Mouse (Mus musculus): Measurements from ENCODE around the gene Acr. TPM values are rescaled to one million over a fixed set of nuclear protein-coding genes. Genes with fewer than 3 reads are reported as not detected.
A peak's percentile ranks its signal among the peaks of the same experiment; 100 is the strongest.

The Acr gene
- polyA plus RNA-seq, 1 experiment from 2014 or later = 0.27 TPM

GRCm38 (mm10) chr15:89551733-89552132, 16.4 kb upstream of the Acr start:
- H3K27me3 ChIP-seq = peaks cover 38% of the 10 kb centered on the region
- no peak overlapping the region for H3K4me3 ChIP-seq (replicated peaks)
- no peak for ATAC-seq (replicated peaks; ENCODE audit: low FRiP score)
- H3K27ac ChIP-seq = no peak overlapping the region
- 87% methylated on average over 1 of the region's 1 CpGs for WGBS
- H3K9me3 ChIP-seq (replicated peaks) = no peaks in the 10 kb centered on the region
- H3K4me1 ChIP-seq = peaks cover 32% of the 10 kb centered on the region
- no peak overlapping the region for H3K4me2 ChIP-seq
- peaks cover 10% of the 10 kb centered on the region; the same call in 1 of the 2 replicates for H3K36me3 ChIP-seq
- no peak overlapping the region for H3K9ac ChIP-seq

DNA sequence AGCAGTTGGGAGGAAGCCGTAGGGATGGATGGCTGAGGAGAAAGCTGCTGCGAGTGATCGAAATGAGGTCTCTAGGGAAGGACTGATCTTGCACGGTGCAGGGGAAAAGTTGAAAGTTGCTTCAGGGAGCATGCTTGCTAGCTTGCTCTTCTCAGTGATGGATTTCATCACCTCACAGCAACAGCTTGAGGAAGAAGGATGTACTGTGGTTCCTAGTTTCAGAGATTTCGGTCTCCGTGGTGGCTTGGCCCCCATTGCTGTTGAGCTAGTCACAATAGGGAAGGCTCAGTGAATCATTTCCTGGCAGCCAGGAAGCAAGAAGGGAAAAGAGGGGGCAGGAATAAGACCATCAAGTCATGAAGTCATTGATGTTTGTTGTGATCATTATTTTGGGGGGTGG, 12.5 kb upstream of the Acr start:
- no peak overlapping the region for H3K4me2 ChIP-seq
- no peak overlapping the region for H3K4me3 ChIP-seq (replicated peaks)
- H3K27me3 ChIP-seq = peaks cover 43% of the 10 kb centered on the region
- peaks cover 39% of the 10 kb centered on the region for H3K4me1 ChIP-seq
- 0 out of 2 replicates have a peak, but pooled peaks cover 3% of the 10 kb centered on the region for H3K36me3 ChIP-seq
- H3K9ac ChIP-seq = no peak overlapping the region
- no peak overlapping the region for H3K27ac ChIP-seq
- ATAC-seq (replicated peaks; ENCODE audit: low FRiP score) = no peak
- no peaks in the 10 kb centered on the region for H3K9me3 ChIP-seq (replicated peaks)
- 86% methylated on average over 6 of the region's 6 CpGs for WGBS

DNA sequence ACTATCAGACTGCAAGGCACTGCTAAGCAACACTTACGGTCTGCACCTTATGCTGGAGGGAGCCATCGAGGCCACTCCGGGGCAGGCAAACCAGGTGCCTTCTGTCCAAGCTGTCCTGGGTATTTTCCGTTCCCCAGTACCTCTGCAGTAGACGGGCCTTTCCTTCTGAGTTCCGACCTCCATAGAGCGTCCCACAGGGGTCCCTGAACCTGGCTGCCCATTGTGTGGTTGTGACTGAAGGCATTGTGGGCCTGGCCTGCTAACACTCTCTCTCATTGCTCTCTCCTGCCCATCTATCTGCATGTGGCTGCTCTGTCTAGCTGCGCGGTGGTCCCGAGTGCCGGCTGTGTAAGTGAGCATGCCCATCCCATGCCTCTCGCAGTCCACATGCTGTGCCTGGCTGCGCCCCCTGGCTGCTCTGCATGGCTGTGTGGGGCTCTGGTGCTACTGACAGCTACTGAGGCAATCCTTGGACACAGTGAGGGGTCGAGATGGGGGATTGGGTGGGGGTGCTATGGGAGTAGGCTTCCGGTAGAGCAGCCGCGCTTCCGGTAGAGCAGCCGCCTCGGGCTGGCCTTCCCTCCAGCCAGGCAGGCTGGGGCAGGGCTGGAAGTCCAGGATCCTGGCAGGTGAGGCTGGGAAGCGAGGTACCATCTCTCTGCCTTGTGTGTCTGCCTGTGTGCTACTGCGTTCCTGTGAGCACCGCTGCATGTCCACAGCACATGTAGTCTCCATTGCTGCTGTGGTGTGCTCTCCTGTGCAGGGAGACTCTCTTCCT, 11.5 kb upstream of the Acr start:
- ATAC-seq (replicated peaks; ENCODE audit: low FRiP score) = peak; percentile 38; the same call in 1 of the 2 replicates
- peaks cover 41% of the 10 kb centered on the region for H3K27me3 ChIP-seq
- 23% methylated on average over 23 of the region's 23 CpGs for WGBS

GRCm38 (mm10) chr15:89557179-89557995, 10.7 kb upstream of the Acr start:
- ATAC-seq (replicated peaks; ENCODE audit: low FRiP score) = peak; percentile 11; the same call in 1 of the 2 replicates
- H3K27ac ChIP-seq = no peak overlapping the region
- H3K9me3 ChIP-seq (replicated peaks) = no peaks in the 10 kb centered on the region
- peak overlapping the region; percentile 61 for H3K4me2 ChIP-seq
- H3K4me1 ChIP-seq = peaks cover 39% of the 10 kb centered on the region
- H3K36me3 ChIP-seq = no peaks in the 10 kb centered on the region
- H3K9ac ChIP-seq = no peak overlapping the region
- WGBS = 14% methylated on average over 40 of the region's 40 CpGs
- peak overlapping the region; percentile 37 for H3K4me3 ChIP-seq (replicated peaks)
- H3K27me3 ChIP-seq = peaks cover 41% of the 10 kb centered on the region

More for the DNA sequence above, 11.5 kb upstream of the Acr start:
- peaks cover 39% of the 10 kb centered on the region for H3K4me1 ChIP-seq
- peak overlapping the region; percentile 37 for H3K4me3 ChIP-seq (replicated peaks)
- H3K4me2 ChIP-seq = peak overlapping the region; percentile 61
- H3K27ac ChIP-seq = no peak overlapping the region
- no peaks in the 10 kb centered on the region for H3K9me3 ChIP-seq (replicated peaks)
- no peaks in the 10 kb centered on the region for H3K36me3 ChIP-seq
- no peak overlapping the region for H3K9ac ChIP-seq

DNA sequence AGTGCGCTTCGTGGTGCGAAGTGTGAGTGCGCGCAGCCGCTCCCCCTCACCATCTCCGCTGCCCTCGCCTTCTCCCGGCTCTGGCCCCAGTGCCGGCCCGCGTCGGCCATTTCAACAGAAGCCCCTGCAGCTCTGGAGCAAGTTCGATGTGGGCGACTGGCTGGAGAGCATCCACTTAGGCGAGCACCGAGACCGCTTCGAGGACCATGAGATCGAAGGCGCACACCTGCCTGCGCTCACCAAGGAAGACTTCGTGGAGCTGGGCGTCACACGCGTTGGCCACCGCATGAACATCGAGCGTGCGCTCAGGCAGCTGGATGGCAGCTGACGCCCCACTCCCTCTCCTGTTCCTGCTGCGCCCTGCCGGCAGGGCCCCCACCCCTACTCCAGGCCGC, 10.1 kb upstream of the Acr start:
- no peak overlapping the region for H3K9ac ChIP-seq
- peak overlapping the region; percentile 37 for H3K4me3 ChIP-seq (replicated peaks)
- H3K4me1 ChIP-seq = peaks cover 39% of the 10 kb centered on the region
- H3K27ac ChIP-seq = no peak overlapping the region
- H3K27me3 ChIP-seq = peaks cover 41% of the 10 kb centered on the region
- H3K9me3 ChIP-seq (replicated peaks) = no peaks in the 10 kb centered on the region
- WGBS = 11% methylated on average over 34 of the region's 34 CpGs
- H3K36me3 ChIP-seq = no peaks in the 10 kb centered on the region
- ATAC-seq (replicated peaks; ENCODE audit: low FRiP score) = peak; percentile 13; the same call in 1 of the 2 replicates
- peak overlapping the region; percentile 61 for H3K4me2 ChIP-seq

- Histone ChIP-seq H3K36me3 (no peaks in the 10 kb centered on the region), H3K9ac (no peak overlapping the region), H3K4me3 (replicated peaks) (no peak overlapping the region), H3K27ac (no peak overlapping the region), H3K27me3 (peaks cover 41% of the 10 kb centered on the region), H3K4me1 (peaks cover 38% of the 10 kb centered on the region), H3K9me3 (replicated peaks) (no peaks in the 10 kb centered on the region), H3K4me2 (no peak overlapping the region)
- WGBS = 42% methylated on average over 10 of the region's 10 CpGs
- ATAC-seq (replicated peaks; ENCODE audit: low FRiP score) = 0 out of 2 replicates have a peak, but pooled peaks have one; percentile 9
These were observed 8.9 kb upstream of the Acr start for GRCm38 (mm10) chr15:89559202-89559731.

DNA sequence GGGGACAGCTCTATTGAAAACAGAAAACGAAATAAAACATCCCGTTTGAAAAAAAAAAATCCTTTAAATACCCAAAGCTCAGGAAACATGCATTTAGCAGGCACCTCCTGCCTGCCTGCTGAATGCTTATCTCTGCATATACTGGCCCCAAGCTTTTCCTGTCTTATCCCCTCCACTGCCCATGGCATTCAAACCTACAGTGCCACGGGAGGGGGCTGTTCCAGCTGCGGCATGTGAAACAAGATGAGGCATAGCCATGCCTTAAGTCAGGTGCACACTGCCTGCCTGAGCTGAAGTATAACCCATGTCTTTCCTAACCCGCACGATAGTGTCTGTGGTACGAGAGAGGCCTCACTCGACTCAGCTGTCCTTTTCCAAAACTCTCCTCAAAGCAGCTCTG, 4.0 kb downstream of the Acr start:
- no peaks in the 10 kb centered on the region for H3K4me1 ChIP-seq
- H3K9ac ChIP-seq = no peak overlapping the region
- H3K27ac ChIP-seq = no peak overlapping the region
- H3K4me2 ChIP-seq = no peak overlapping the region
- H3K4me3 ChIP-seq (replicated peaks) = no peak overlapping the region
- H3K27me3 ChIP-seq = no peaks in the 10 kb centered on the region
- no peaks in the 10 kb centered on the region for H3K36me3 ChIP-seq
- ATAC-seq (replicated peaks; ENCODE audit: low FRiP score) = no peak
- H3K9me3 ChIP-seq (replicated peaks) = no peaks in the 10 kb centered on the region
- WGBS = 66% methylated on average over 8 of the region's 8 CpGs

GRCm38 (mm10) chr15:89582494-89582893, 14.4 kb downstream of the Acr start:
- ATAC-seq (replicated peaks; ENCODE audit: low FRiP score) = no peak
- H3K4me2 ChIP-seq = no peak overlapping the region

GRCm38 (mm10) chr15:89585101-89585500, 17.0 kb downstream of the Acr start:
- ATAC-seq (replicated peaks; ENCODE audit: low FRiP score) = no peak
- WGBS = 71% methylated on average over 5 of the region's 5 CpGs
- no peak overlapping the region for H3K4me2 ChIP-seq
- H3K27ac ChIP-seq = no peak overlapping the region
- no peak overlapping the region for H3K9ac ChIP-seq
- H3K4me3 ChIP-seq (replicated peaks) = no peak overlapping the region
- peaks cover 35% of the 10 kb centered on the region for H3K36me3 ChIP-seq
- no peaks in the 10 kb centered on the region for H3K9me3 ChIP-seq (replicated peaks)
- peaks cover 9% of the 10 kb centered on the region; the same call in 1 of the 2 replicates for H3K4me1 ChIP-seq
- no peaks in the 10 kb centered on the region for H3K27me3 ChIP-seq

More at GRCm38 (mm10) chr15:89582494-89582893, 14.4 kb downstream of the Acr start:
- Histone ChIP-seq H3K9ac (no peak overlapping the region), H3K27me3 (no peaks in the 10 kb centered on the region), H3K4me3 (replicated peaks) (no peak overlapping the region), H3K36me3 (peaks cover 35% of the 10 kb centered on the region), H3K9me3 (replicated peaks) (no peaks in the 10 kb centered on the region), H3K27ac (no peak overlapping the region), H3K4me1 (no peaks in the 10 kb centered on the region)
- WGBS = 90% methylated on average over 7 of the region's 7 CpGs

DNA sequence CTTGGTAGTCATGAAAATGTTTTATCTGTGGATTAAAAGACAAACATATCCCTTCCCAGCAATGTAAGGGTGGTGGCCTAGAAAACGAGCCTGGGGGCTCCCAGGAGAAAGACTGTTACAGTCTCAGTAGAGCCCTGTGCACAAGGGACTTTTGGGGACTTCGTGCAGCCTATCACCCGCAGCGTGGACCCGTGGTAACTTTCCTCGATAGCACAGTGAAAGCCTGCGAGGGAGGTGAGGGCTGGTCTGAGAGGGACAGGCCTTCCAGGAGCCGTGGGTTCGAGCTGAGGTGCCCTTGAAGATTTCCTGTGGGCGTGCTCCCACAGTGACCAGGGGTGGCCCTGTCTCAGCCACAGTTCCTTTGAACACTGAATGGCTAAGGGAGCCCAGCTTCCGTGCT, 17.5 kb downstream of the Acr start:
- Histone ChIP-seq H3K9me3 (replicated peaks) (no peaks in the 10 kb centered on the region), H3K4me2 (no peak overlapping the region), H3K4me3 (replicated peaks) (no peak overlapping the region), H3K27me3 (no peaks in the 10 kb centered on the region), H3K4me1 (peaks cover 11% of the 10 kb centered on the region), H3K9ac (no peak overlapping the region), H3K36me3 (peaks cover 35% of the 10 kb centered on the region), H3K27ac (no peak overlapping the region)
- ATAC-seq (replicated peaks; ENCODE audit: low FRiP score) = no peak
- 87% methylated on average over 11 of the region's 11 CpGs for WGBS

DNA sequence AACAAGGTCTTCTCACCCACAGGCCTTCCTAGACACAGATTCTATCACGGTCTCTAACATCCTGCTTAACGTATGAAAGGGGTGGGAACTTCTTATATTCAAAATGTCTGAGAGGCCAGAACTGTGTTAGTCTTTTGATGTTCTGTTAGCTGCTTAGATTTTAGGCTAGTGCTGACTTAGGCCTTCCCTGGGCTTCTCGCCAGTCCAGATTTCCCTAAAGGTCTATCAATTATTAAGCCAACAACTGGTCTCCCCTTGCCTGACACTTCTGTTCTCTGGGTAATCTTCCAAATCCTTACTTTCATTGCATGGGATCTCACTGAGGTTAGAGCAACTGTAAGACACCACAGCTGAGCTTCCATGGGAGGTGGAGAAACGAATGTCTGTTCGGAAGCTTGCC, 21.0 kb downstream of the Acr start:
- Histone ChIP-seq H3K36me3 (peaks cover 17% of the 10 kb centered on the region), H3K27ac (no peak overlapping the region), H3K4me3 (replicated peaks) (no peak overlapping the region), H3K4me2 (no peak overlapping the region), H3K4me1 (peaks cover 23% of the 10 kb centered on the region), H3K9me3 (replicated peaks) (no peaks in the 10 kb centered on the region), H3K9ac (no peak overlapping the region), H3K27me3 (no peaks in the 10 kb centered on the region)
- ATAC-seq (replicated peaks; ENCODE audit: low FRiP score) = no peak
- 71% methylated on average over 5 of the region's 5 CpGs for WGBS

DNA sequence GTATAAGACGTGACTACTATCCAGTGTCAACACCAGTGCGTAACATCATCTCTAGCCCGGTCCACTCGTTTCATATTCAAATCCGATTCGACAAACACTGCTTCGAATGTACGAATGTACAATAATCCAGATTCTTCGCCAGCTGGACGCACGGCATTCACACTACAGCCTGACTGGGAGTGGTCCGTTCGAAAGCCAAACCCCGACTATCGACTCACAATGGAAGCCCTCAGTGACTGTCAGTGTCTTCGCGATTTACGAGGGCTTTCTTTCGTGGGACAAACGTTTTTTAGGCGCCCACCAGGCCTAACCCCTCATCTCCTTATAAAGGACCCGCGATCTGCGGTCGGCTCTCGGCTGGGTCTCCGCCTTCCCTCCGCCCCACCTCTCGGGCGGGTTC, 23.2 kb downstream of the Acr start:
- H3K9ac ChIP-seq = peak overlapping the region; percentile 75
- H3K9me3 ChIP-seq (replicated peaks) = no peaks in the 10 kb centered on the region
- H3K4me3 ChIP-seq (replicated peaks) = peak overlapping the region; percentile 89
- peaks cover 8% of the 10 kb centered on the region for H3K36me3 ChIP-seq
- WGBS = under 1% methylated on average over 30 of the region's 30 CpGs
- H3K27me3 ChIP-seq = no peaks in the 10 kb centered on the region
- peak overlapping the region; percentile 81 for H3K4me2 ChIP-seq
- ATAC-seq (replicated peaks; ENCODE audit: low FRiP score) = peak; percentile 23
- H3K4me1 ChIP-seq = peaks cover 23% of the 10 kb centered on the region
- H3K27ac ChIP-seq = 0 out of 2 replicates have a peak overlapping the region, but pooled peaks have one; percentile 70

All from kidney, embryonic 15.5 days (tissue).